Mouse (Mus musculus): Measurements from ENCODE around the gene Rab8b. TPM values are rescaled to one million over a fixed set of nuclear protein-coding genes. Genes with fewer than 3 reads are reported as not detected.

The Rab8b gene
- polyA plus RNA-seq, 1 experiment from 2014 or later, result 27.3 TPM

- Histone ChIP-seq H3K9ac (ENCODE audit: low read depth, low read length) (no peak overlapping the region), H3K36me3 (ENCODE audit: control insufficient read depth, insufficient read depth, low read length) (peaks cover 4% of the 10 kb centered on the region; the same call in 1 of the 2 replicates), H3K9me3 (ENCODE audit: control insufficient read depth, low read length) (no peaks in the 10 kb centered on the region), H3K4me1 (ENCODE audit: control insufficient read depth, insufficient read depth, low read length) (no peaks in the 10 kb centered on the region), H3K4me3 (ENCODE audit: low read length) (no peak overlapping the region), H3K27ac (ENCODE audit: low read depth, low read length) (0 out of 2 replicates have a peak overlapping the region, but pooled peaks have one; percentile 38), H3K4me2 (replicated peaks; ENCODE audit: low read depth, low read length) (no peak overlapping the region), H3K27me3 (ENCODE audit: control insufficient read depth, insufficient read depth, low read length) (no peaks in the 10 kb centered on the region)
- 14% methylated on average over 7 of the region's 7 CpGs for WGBS
- 0 out of 2 replicates have a peak, but pooled peaks have one; percentile 20 for ATAC-seq (ENCODE audit: low FRiP score, low TSS enrichment)
Observed at GRCm38 (mm10) chr9:66855865-66856264, 63.6 kb downstream of the Rab8b start.

DNA sequence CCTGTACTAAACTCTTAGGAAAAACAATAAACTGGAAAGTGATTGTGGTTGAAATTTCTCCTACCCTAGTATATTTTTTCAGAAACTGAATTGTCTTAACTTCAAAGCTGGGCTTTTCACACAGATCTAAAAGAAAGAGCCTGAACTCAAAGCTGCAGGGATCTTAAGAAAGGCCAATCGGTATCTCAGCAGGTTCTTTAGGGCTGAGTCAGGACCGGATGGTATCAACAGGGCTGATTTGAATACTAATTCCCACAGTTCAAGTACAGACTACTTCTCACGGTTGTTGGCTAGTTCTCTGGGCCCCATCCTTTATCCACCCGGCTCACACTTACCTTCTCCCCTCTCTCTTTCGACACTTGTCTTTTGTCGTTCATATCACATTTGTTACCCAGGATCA lies 66.9 kb downstream of the Rab8b start:
- no peak for ATAC-seq (ENCODE audit: low FRiP score, low TSS enrichment)
- WGBS, result 65% methylated on average over 6 of the region's 6 CpGs
- Histone ChIP-seq H3K4me2 (replicated peaks; ENCODE audit: low read depth, low read length) (no peak overlapping the region), H3K9ac (ENCODE audit: low read depth, low read length) (no peak overlapping the region), H3K27me3 (ENCODE audit: control insufficient read depth, insufficient read depth, low read length) (no peaks in the 10 kb centered on the region), H3K9me3 (ENCODE audit: control insufficient read depth, low read length) (no peaks in the 10 kb centered on the region), H3K4me3 (ENCODE audit: low read length) (no peak overlapping the region), H3K27ac (ENCODE audit: low read depth, low read length) (no peak overlapping the region), H3K4me1 (ENCODE audit: control insufficient read depth, insufficient read depth, low read length) (no peaks in the 10 kb centered on the region), H3K36me3 (ENCODE audit: control insufficient read depth, insufficient read depth, low read length) (peaks cover 6% of the 10 kb centered on the region; the same call in 1 of the 2 replicates)

DNA sequence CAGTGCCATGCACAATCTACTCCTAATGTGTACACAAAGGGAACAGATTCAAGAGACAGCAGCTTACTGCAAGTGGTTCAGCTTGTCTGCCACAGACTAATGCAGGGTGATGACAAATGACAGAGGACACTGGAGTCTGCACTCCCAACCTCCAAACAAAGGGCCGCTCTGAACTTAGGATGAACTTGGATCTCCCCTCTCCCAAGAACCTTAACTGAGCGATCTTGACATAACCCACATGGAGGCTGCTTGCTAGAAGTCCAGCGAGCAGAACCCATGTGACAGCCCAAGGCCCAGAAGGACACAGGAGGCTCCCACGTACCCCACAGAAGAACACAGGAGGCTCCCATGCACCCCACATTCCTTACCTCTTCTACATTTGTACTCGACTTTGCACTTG lies 68.5 kb downstream of the Rab8b start:
- Histone ChIP-seq H3K9ac (ENCODE audit: low read depth, low read length) (no peak overlapping the region), H3K4me3 (ENCODE audit: low read length) (no peak overlapping the region), H3K4me2 (replicated peaks; ENCODE audit: low read depth, low read length) (no peak overlapping the region), H3K9me3 (ENCODE audit: control insufficient read depth, low read length) (no peaks in the 10 kb centered on the region), H3K27ac (ENCODE audit: low read depth, low read length) (no peak overlapping the region), H3K4me1 (ENCODE audit: control insufficient read depth, insufficient read depth, low read length) (no peaks in the 10 kb centered on the region), H3K27me3 (ENCODE audit: control insufficient read depth, insufficient read depth, low read length) (no peaks in the 10 kb centered on the region), H3K36me3 (ENCODE audit: control insufficient read depth, insufficient read depth, low read length) (peaks cover 18% of the 10 kb centered on the region; the same call in 1 of the 2 replicates)
- WGBS, result 57% methylated on average over 5 of the region's 5 CpGs
- ATAC-seq (ENCODE audit: low FRiP score, low TSS enrichment), result no peak

GRCm38 (mm10) chr9:66846822-66847221 lies 72.7 kb downstream of the Rab8b start:
- H3K9me3 ChIP-seq (ENCODE audit: control insufficient read depth, low read length), result no peaks in the 10 kb centered on the region
- H3K4me1 ChIP-seq (ENCODE audit: control insufficient read depth, insufficient read depth, low read length), result no peaks in the 10 kb centered on the region
- no peak overlapping the region for H3K4me2 ChIP-seq (replicated peaks; ENCODE audit: low read depth, low read length)
- no peak overlapping the region for H3K27ac ChIP-seq (ENCODE audit: low read depth, low read length)
- no peak overlapping the region for H3K9ac ChIP-seq (ENCODE audit: low read depth, low read length)
- H3K4me3 ChIP-seq (ENCODE audit: low read length), result no peak overlapping the region
- no peak for ATAC-seq (ENCODE audit: low FRiP score, low TSS enrichment)
- 93% methylated on average over 5 of the region's 5 CpGs for WGBS
- peaks cover 18% of the 10 kb centered on the region; the same call in 1 of the 2 replicates for H3K36me3 ChIP-seq (ENCODE audit: control insufficient read depth, insufficient read depth, low read length)
- no peaks in the 10 kb centered on the region for H3K27me3 ChIP-seq (ENCODE audit: control insufficient read depth, insufficient read depth, low read length)

DNA sequence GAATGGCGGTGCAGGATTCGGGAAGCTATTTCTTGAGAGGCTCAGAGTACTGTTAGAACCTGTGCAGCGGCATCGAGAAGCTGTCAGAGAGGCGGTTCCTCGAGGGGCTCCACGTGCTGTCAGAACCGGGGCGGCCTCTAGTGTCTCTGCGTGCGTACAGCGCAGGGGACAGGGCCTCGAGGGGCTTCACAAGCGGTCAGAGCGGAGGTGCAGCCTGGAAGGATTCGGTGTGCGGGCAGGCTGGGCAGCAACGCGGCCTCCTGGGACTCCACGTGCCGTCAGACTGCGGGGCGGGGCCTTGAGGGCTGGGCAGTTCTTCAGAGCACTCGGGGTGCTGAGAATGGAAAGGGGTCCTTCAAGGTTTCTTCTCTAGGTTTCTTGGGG lies 84.4 kb downstream of the Rab8b start:
- Histone ChIP-seq H3K4me3 (ENCODE audit: low read length) (peak overlapping the region; percentile 61), H3K9me3 (ENCODE audit: control insufficient read depth, low read length) (no peaks in the 10 kb centered on the region), H3K4me2 (replicated peaks; ENCODE audit: low read depth, low read length) (peak overlapping the region; percentile 95), H3K36me3 (ENCODE audit: control insufficient read depth, insufficient read depth, low read length) (no peaks in the 10 kb centered on the region), H3K4me1 (ENCODE audit: control insufficient read depth, insufficient read depth, low read length) (peaks cover 5% of the 10 kb centered on the region; the same call in 1 of the 2 replicates), H3K9ac (ENCODE audit: low read depth, low read length) (peak overlapping the region; percentile 19), H3K27me3 (ENCODE audit: control insufficient read depth, insufficient read depth, low read length) (no peaks in the 10 kb centered on the region), H3K27ac (ENCODE audit: low read depth, low read length) (no peak overlapping the region)
- under 1% methylated on average over 22 of the region's 24 CpGs for WGBS
- ATAC-seq (ENCODE audit: low FRiP score, low TSS enrichment), result peak; percentile 78

DNA sequence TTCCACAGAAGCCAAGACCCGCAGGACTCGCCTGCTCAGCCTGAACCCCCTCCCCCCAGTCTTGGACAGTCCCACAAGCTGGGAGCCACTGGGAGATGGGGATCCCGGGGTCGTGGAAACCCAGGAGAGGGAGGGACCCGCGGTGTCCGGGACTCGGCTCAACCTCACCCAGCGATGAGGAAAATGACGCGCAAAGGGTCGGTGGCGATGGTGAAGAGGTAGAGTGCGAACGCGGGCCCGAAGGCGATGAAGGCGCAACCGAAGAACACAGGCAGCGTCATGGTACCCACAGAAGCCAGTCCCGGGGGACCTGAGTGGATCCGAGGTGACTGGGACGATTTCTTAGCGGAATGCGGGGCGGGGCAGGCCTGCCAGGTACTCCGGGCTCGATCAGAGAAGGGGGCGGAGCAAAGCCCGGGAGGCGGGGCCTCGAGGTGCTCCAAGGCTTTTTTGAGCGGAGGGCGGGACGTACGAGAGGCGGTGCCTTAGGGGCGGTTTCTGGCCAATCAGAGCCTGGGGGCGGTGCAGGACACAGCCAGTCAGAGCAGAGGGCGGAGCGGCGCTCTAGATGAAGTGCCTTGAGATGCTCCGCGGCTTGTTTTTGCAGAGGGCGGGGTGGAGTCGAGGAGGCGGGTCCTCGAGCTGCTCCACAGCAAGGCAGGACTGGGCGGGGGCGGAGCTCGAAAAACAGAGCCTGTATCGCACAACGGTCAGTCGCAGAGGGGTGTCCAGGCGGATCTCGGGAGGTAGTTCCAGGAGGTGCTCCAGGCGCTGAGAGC lies 85.0 kb downstream of the Rab8b start, which contains the start of gene Aph1c:
Gene Aph1c, minus strand, starts transcription at position 409 of the 779 bp plus-strand sequence.
- ATAC-seq (ENCODE audit: low FRiP score, low TSS enrichment), result peak; percentile 100
- Histone ChIP-seq H3K9ac (ENCODE audit: low read depth, low read length) (peak within 1 kb of the TSS; percentile 42), H3K4me1 (ENCODE audit: control insufficient read depth, insufficient read depth, low read length) (peaks cover 5% of the 10 kb centered on the region; the same call in 1 of the 2 replicates), H3K36me3 (ENCODE audit: control insufficient read depth, insufficient read depth, low read length) (no peaks in the 10 kb centered on the region), H3K27ac (ENCODE audit: low read depth, low read length) (no peak within 1 kb of the TSS), H3K9me3 (ENCODE audit: control insufficient read depth, low read length) (no peaks in the 10 kb centered on the region), H3K27me3 (ENCODE audit: control insufficient read depth, insufficient read depth, low read length) (no peaks in the 10 kb centered on the region), H3K4me2 (replicated peaks; ENCODE audit: low read depth, low read length) (peak within 1 kb of the TSS; percentile 95), H3K4me3 (ENCODE audit: low read length) (peak within 1 kb of the TSS; percentile 61)
- under 1% methylated on average over 58 of the region's 58 CpGs for WGBS

DNA sequence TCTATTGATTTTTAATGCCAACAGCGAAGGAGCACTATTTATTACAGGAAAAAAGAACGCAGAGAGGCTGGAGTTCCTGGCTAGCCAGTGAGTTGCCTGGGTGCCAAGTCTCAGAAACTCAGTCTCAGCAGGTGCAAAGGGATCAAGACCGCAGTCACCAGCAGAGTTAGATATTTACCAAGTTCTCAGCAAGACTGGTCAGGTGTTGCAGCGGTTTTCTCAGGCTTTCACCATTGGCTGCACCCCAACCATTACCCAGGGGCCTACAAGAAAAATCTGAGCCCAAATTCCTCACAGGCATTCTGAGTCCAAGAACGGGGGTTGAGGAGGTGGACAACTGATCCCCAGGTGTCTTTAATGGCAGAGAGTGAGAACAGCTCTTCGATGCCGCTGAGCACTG lies 85.6 kb downstream of the Rab8b start:
- no peaks in the 10 kb centered on the region for H3K9me3 ChIP-seq (ENCODE audit: control insufficient read depth, low read length)
- ATAC-seq (ENCODE audit: low FRiP score, low TSS enrichment), result no peak
- no peak overlapping the region for H3K27ac ChIP-seq (ENCODE audit: low read depth, low read length)
- no peak overlapping the region for H3K9ac ChIP-seq (ENCODE audit: low read depth, low read length)
- H3K36me3 ChIP-seq (ENCODE audit: control insufficient read depth, insufficient read depth, low read length), result no peaks in the 10 kb centered on the region
- peaks cover 5% of the 10 kb centered on the region; the same call in 1 of the 2 replicates for H3K4me1 ChIP-seq (ENCODE audit: control insufficient read depth, insufficient read depth, low read length)
- peak overlapping the region; percentile 95 for H3K4me2 ChIP-seq (replicated peaks; ENCODE audit: low read depth, low read length)
- 16% methylated on average over 7 of the region's 7 CpGs for WGBS
- no peaks in the 10 kb centered on the region for H3K27me3 ChIP-seq (ENCODE audit: control insufficient read depth, insufficient read depth, low read length)
- H3K4me3 ChIP-seq (ENCODE audit: low read length), result peak overlapping the region; percentile 61

GRCm38 (mm10) chr9:66832366-66832908 lies 87.0 kb downstream of the Rab8b start:
- Histone ChIP-seq H3K27me3 (ENCODE audit: control insufficient read depth, insufficient read depth, low read length) (no peaks in the 10 kb centered on the region), H3K9ac (ENCODE audit: low read depth, low read length) (no peak overlapping the region), H3K4me2 (replicated peaks; ENCODE audit: low read depth, low read length) (no peak overlapping the region), H3K9me3 (ENCODE audit: control insufficient read depth, low read length) (no peaks in the 10 kb centered on the region), H3K36me3 (ENCODE audit: control insufficient read depth, insufficient read depth, low read length) (no peaks in the 10 kb centered on the region), H3K4me1 (ENCODE audit: control insufficient read depth, insufficient read depth, low read length) (peaks cover 5% of the 10 kb centered on the region; the same call in 1 of the 2 replicates), H3K27ac (ENCODE audit: low read depth, low read length) (no peak overlapping the region), H3K4me3 (ENCODE audit: low read length) (no peak overlapping the region)
- no peak for ATAC-seq (ENCODE audit: low FRiP score, low TSS enrichment)
- 38% methylated on average over 4 of the region's 4 CpGs for WGBS

GRCm38 (mm10) chr9:66825990-66826389 lies 93.5 kb downstream of the Rab8b start:
- H3K27me3 ChIP-seq (ENCODE audit: control insufficient read depth, insufficient read depth, low read length), result no peaks in the 10 kb centered on the region
- no peaks in the 10 kb centered on the region for H3K4me1 ChIP-seq (ENCODE audit: control insufficient read depth, insufficient read depth, low read length)
- no peaks in the 10 kb centered on the region for H3K36me3 ChIP-seq (ENCODE audit: control insufficient read depth, insufficient read depth, low read length)
- H3K27ac ChIP-seq (ENCODE audit: low read depth, low read length), result no peak overlapping the region
- no peak overlapping the region for H3K4me3 ChIP-seq (ENCODE audit: low read length)
- no peak overlapping the region for H3K4me2 ChIP-seq (replicated peaks; ENCODE audit: low read depth, low read length)
- WGBS, result 45% methylated on average over 1 of the region's 1 CpGs
- no peak overlapping the region for H3K9ac ChIP-seq (ENCODE audit: low read depth, low read length)
- no peak for ATAC-seq (ENCODE audit: low FRiP score, low TSS enrichment)
- H3K9me3 ChIP-seq (ENCODE audit: control insufficient read depth, low read length), result no peaks in the 10 kb centered on the region

All from kidney, embryonic 14.5 days (tissue).